Mouse (Mus musculus): ENCODE data around the gene Olfr44. TPM values are rescaled to one million over a fixed set of nuclear protein-coding genes. Genes with fewer than 3 reads are reported as not detected.

Gene Olfr44
- polyA plus RNA-seq (2012; rRNA removed) = not detected in 2 replicates

GRCm38 (mm10) chr9:39493895-39494294 is at the start of gene Olfr44:
TSS of gene Olfr44 (minus strand) at chr9:39493995.
- Histone ChIP-seq H3K4me1 (ENCODE audit: control insufficient read depth, insufficient read depth, low read length) (no peaks in the 10 kb centered on the region), H3K4me3 (ENCODE audit: insufficient read depth, low read length) (no peak within 1 kb of the TSS), H3K27ac (ENCODE audit: insufficient read depth, low read length) (no peak within 1 kb of the TSS)
- no peak for TF ChIP-seq CTCF (IDR thresholded peaks at IDR 0.05; ENCODE audit: extremely low read depth, insufficient read depth, low read length)
- no peak for TF ChIP-seq POLR2A (IDR thresholded peaks at IDR 0.05; ENCODE audit: extremely low read depth, insufficient read depth, low read length)

GRCm38 (mm10) chr9:39523616-39524285 is 30.0 kb upstream of the Olfr44 start:
- Histone ChIP-seq H3K27ac (ENCODE audit: insufficient read depth, low read length) (no peak overlapping the region), H3K4me1 (ENCODE audit: control insufficient read depth, insufficient read depth, low read length) (no peaks in the 10 kb centered on the region), H3K4me3 (ENCODE audit: insufficient read depth, low read length) (no peak overlapping the region)
- TF ChIP-seq CTCF (IDR thresholded peaks at IDR 0.05; ENCODE audit: extremely low read depth, insufficient read depth, low read length) = no peak
- TF ChIP-seq POLR2A (IDR thresholded peaks at IDR 0.05; ENCODE audit: extremely low read depth, insufficient read depth, low read length) = no peak

- no peak overlapping the region for H3K27ac ChIP-seq (ENCODE audit: insufficient read depth, low read length)
- no peak overlapping the region for H3K4me3 ChIP-seq (ENCODE audit: insufficient read depth, low read length)
- TF ChIP-seq CTCF (IDR thresholded peaks at IDR 0.05; ENCODE audit: extremely low read depth, insufficient read depth, low read length) = no peak
- no peaks in the 10 kb centered on the region for H3K4me1 ChIP-seq (ENCODE audit: control insufficient read depth, insufficient read depth, low read length)
Observed at GRCm38 (mm10) chr9:39518595-39518994, 24.8 kb upstream of the Olfr44 start.

- TF ChIP-seq POLR2A (IDR thresholded peaks at IDR 0.05; ENCODE audit: extremely low read depth, insufficient read depth, low read length) = no peak
- no peak for TF ChIP-seq CTCF (IDR thresholded peaks at IDR 0.05; ENCODE audit: extremely low read depth, insufficient read depth, low read length)
- H3K4me1 ChIP-seq (ENCODE audit: control insufficient read depth, insufficient read depth, low read length) = no peaks in the 10 kb centered on the region
- H3K27ac ChIP-seq (ENCODE audit: insufficient read depth, low read length) = no peak within 1 kb of the TSS
- no peak within 1 kb of the TSS for H3K4me3 ChIP-seq (ENCODE audit: insufficient read depth, low read length)
Observed at GRCm38 (mm10) chr9:39515531-39515930, 21.7 kb upstream of the Olfr44 start, which contains the start of gene Olfr957. TSS of gene Olfr957 (minus strand) at chr9:39515809.

GRCm38 (mm10) chr9:39509412-39509811 is 15.6 kb upstream of the Olfr44 start:
- Histone ChIP-seq H3K4me3 (ENCODE audit: insufficient read depth, low read length) (no peak overlapping the region), H3K27ac (ENCODE audit: insufficient read depth, low read length) (no peak overlapping the region), H3K4me1 (ENCODE audit: control insufficient read depth, insufficient read depth, low read length) (no peaks in the 10 kb centered on the region)
- TF ChIP-seq CTCF (IDR thresholded peaks at IDR 0.05; ENCODE audit: extremely low read depth, insufficient read depth, low read length) = no peak
- no peak for TF ChIP-seq POLR2A (IDR thresholded peaks at IDR 0.05; ENCODE audit: extremely low read depth, insufficient read depth, low read length)

- TF ChIP-seq POLR2A (IDR thresholded peaks at IDR 0.05; ENCODE audit: extremely low read depth, insufficient read depth, low read length) (no peak), CTCF (IDR thresholded peaks at IDR 0.05; ENCODE audit: extremely low read depth, insufficient read depth, low read length) (peak; percentile 63)
- Histone ChIP-seq H3K27ac (ENCODE audit: insufficient read depth, low read length) (no peak overlapping the region), H3K4me1 (ENCODE audit: control insufficient read depth, insufficient read depth, low read length) (no peaks in the 10 kb centered on the region), H3K4me3 (ENCODE audit: insufficient read depth, low read length) (no peak overlapping the region)
Observed at GRCm38 (mm10) chr9:39508998-39509397, 15.2 kb upstream of the Olfr44 start.

GRCm38 (mm10) chr9:39471844-39472243 is 22.0 kb downstream of the Olfr44 start, which contains the start of gene Olfr955:
TSS of gene Olfr955 (minus strand) at chr9:39471944.
- Histone ChIP-seq H3K27ac (ENCODE audit: insufficient read depth, low read length) (no peak within 1 kb of the TSS), H3K4me1 (ENCODE audit: control insufficient read depth, insufficient read depth, low read length) (no peaks in the 10 kb centered on the region), H3K4me3 (ENCODE audit: insufficient read depth, low read length) (no peak within 1 kb of the TSS)
- TF ChIP-seq POLR2A (IDR thresholded peaks at IDR 0.05; ENCODE audit: extremely low read depth, insufficient read depth, low read length) (no peak), CTCF (IDR thresholded peaks at IDR 0.05; ENCODE audit: extremely low read depth, insufficient read depth, low read length) (no peak)

- TF ChIP-seq CTCF (IDR thresholded peaks at IDR 0.05; ENCODE audit: extremely low read depth, insufficient read depth, low read length) (no peak), POLR2A (IDR thresholded peaks at IDR 0.05; ENCODE audit: extremely low read depth, insufficient read depth, low read length) (no peak)
- no peaks in the 10 kb centered on the region for H3K4me1 ChIP-seq (ENCODE audit: control insufficient read depth, insufficient read depth, low read length)
- H3K4me3 ChIP-seq (ENCODE audit: insufficient read depth, low read length) = no peak within 1 kb of the TSS
- no peak within 1 kb of the TSS for H3K27ac ChIP-seq (ENCODE audit: insufficient read depth, low read length)
Observed at GRCm38 (mm10) chr9:39456401-39456800, 37.4 kb downstream of the Olfr44 start, which contains the start of gene Olfr954. TSS of gene Olfr954 (plus strand) at chr9:39456701.

Other genes starting within 250 kb of the Olfr44 start
- not detected in 2 replicates for gene Olfr1537, start 244.0 kb downstream of the Olfr44 start, polyA plus RNA-seq (2012; rRNA removed)
- not detected in 2 replicates for gene Olfr945, start 217.2 kb downstream of the Olfr44 start, polyA plus RNA-seq (2012; rRNA removed)
- gene Olfr948, start 167.9 kb downstream of the Olfr44 start, polyA plus RNA-seq (2012; rRNA removed) = not detected in 2 replicates
- gene Olfr951, start 106.6 kb downstream of the Olfr44 start, polyA plus RNA-seq (2012; rRNA removed) = not detected in 2 replicates
- not detected in 2 replicates for gene Olfr952, start 66.8 kb downstream of the Olfr44 start, polyA plus RNA-seq (2012; rRNA removed)
- not detected in 2 replicates for gene Olfr954, start 37.3 kb downstream of the Olfr44 start, polyA plus RNA-seq (2012; rRNA removed)
- not detected in 2 replicates for gene Olfr955, start 22.1 kb downstream of the Olfr44 start, polyA plus RNA-seq (2012; rRNA removed)
- gene Olfr957, start 21.8 kb upstream of the Olfr44 start, polyA plus RNA-seq (2012; rRNA removed) = not detected in 2 replicates
- gene Olfr958, start 60.1 kb upstream of the Olfr44 start, polyA plus RNA-seq (2012; rRNA removed) = not detected in 2 replicates
- not detected in 2 replicates for gene Olfr959, start 81.6 kb upstream of the Olfr44 start, polyA plus RNA-seq (2012; rRNA removed)
- gene AW551984, start 110.4 kb upstream of the Olfr44 start, polyA plus RNA-seq (2012; rRNA removed) = 1.7 and 2.0 TPM in 2 replicates
- gene Olfr148, start 116.7 kb upstream of the Olfr44 start, polyA plus RNA-seq (2012; rRNA removed) = not detected in 2 replicates
- not detected in 2 replicates for gene Olfr960, start 127.4 kb upstream of the Olfr44 start, polyA plus RNA-seq (2012; rRNA removed)
- not detected in 2 replicates for gene Olfr961, start 151.1 kb upstream of the Olfr44 start, polyA plus RNA-seq (2012; rRNA removed)
- not detected in 2 replicates for gene Olfr963, start 173.2 kb upstream of the Olfr44 start, polyA plus RNA-seq (2012; rRNA removed)
- gene Olfr149, start 213.1 kb upstream of the Olfr44 start, polyA plus RNA-seq (2012; rRNA removed) = not detected in 2 replicates
- not detected in 2 replicates for gene Olfr965, start 217.4 kb upstream of the Olfr44 start, polyA plus RNA-seq (2012; rRNA removed)
- gene Olfr150, start 237.0 kb upstream of the Olfr44 start, polyA plus RNA-seq (2012; rRNA removed) = not detected in 2 replicates